Mouse (Mus musculus) frontal cortex, adult 2 months (tissue): Measurements from ENCODE around the gene Gmnn. TPM values are rescaled to one million over a fixed set of nuclear protein-coding genes. Genes with fewer than 3 reads are reported as not detected.
A peak's percentile ranks its signal among the peaks of the same experiment; 100 is the strongest.

ENCODE experiments used
- DNase-seq, 2 experiments: peaks; one replicate each; pipeline ENCODE4 v3.0.0; 2022; ENCODE audit warnings: low spot score in 1 of 2; ENCODE audit errors: extremely low spot score in 1 of 2
- polyA plus RNA-seq: library from polyadenylated mRNA; depleted of rRNA; stranded (reverse); fragments of >200 nt; gene quantifications from 2 replicates; pipeline ENCODE4 v1.2.3, GENCODE M21; 2012

Gmnn gene
- polyA plus RNA-seq, 1 experiment, result 8.1 TPM

DNA sequence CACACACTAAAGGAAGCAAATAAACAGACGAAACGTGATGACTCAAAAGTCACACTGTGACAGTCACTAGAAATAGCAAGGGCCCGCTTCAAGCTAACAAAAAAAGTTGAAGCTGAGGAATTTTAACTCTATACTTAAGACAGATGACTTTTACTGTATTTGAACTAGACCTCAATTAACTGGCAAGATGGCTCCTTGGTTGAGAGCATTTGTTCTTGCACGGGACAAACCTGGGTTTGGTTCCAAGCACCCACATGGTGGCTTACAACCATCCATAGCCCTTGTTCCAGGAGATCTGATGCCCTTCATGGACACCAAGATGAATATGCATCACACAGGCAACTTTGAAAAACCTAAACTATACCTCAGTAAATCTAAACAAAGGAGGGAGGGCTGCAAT is 531 bp upstream of the Gmnn start:
- no peak for DNase-seq

GRCm38 (mm10) chr13:24761083-24761402 is 680 bp downstream of the Gmnn start:
- no peak for DNase-seq

DNA sequence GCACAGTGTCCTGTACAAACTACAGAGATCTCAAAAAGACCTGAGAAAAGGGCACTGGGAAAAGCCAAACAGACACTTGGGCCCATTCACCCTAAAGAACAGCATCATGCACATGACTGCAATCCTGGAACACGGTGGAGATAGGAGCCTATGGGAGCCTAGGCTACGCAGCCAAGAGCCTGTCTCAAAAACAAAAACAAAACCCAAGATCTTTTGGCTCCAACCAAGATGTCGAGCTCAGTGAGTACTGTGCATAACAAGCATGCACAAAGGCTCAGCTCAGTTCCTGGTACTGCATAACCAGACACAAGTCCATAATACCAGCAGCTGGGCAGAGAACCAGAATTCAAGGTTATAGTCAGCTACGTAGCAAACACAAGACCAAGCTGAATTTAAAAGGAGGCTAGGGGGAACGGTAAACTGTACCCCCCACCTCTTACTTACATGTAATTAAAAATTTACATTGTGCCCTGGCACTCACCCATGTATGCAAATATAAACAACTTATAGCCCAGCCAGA is 1.3 kb downstream of the Gmnn start:
- no peak for DNase-seq

DNA sequence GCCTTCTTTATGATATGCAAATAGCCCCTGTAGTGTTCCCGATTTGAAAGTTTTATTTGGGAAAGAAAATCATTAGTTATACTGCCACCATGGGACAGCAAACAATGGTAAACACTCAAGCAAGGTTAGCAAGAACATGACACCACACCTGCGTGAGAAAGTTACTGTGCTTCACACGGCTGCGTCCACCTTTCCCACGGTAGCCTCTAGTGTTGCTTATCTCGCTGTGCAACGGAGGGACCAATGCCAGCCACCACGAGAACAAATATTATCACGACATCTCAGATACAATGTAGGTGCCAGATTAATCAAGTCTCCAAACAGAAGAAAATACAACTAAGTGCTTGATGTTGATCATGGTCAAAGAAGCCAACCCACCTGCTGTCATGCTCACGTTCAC is 2.3 kb downstream of the Gmnn start:
- DNase-seq, result no peak

DNA sequence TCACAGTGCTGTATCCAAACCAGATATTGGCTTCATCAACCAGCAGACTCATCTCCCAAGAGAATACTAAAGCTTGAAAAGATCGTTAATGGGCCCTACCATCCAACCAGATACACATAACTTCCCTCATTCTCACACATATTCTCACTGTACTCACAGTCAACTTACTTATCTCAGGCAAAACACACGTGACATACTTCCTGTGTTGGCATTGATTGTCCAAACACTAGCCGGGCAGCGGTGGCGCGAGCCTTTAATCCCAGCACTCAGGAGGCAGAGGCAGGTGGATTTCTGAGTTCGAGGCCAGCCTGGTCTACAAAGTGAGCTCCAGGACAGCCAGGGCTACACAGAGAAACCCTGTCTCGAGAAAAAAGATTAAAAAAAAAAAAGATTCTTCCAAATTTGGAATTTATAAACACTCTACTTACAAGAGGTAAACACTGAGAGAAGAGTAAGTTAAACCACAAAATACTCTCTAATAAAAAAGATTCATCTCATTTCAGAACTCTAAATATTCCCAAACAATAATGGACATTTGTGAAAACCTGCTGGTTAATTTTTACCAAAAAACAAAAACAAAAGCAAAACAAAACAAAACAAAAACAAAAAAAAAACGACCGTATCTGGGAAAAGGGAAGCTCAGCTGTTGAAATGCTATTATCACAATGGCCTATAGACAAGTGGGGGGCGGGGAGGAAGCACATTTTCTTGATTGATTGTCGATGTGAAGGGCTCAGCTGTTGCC is 3.7 kb downstream of the Gmnn start:
- DNase-seq, result no peak

- no peak for DNase-seq
Measured at GRCm38 (mm10) chr13:24756756-24757155, 5.0 kb downstream of the Gmnn start.

DNA sequence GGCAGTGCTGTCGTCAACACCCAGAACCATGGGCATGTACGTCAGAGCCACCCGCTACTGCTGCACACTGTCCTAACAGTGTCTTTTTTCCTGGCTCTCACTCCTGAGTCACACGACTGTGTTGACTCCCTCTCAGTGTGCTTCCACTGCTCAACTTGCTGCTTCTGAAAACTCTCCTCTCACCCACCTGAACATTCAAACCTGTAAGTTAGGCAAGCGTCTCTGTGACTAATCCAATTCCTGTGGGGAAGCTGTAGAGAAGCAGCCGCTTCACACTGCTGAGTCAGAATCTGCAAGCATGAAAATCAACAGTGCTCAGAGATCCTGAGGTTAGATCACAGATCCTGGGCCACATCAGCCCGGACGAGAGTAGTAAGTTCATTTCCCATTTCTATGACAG is 10.3 kb downstream of the Gmnn start:
- peak in 1 of 2 experiments; percentile 49 for DNase-seq

DNA sequence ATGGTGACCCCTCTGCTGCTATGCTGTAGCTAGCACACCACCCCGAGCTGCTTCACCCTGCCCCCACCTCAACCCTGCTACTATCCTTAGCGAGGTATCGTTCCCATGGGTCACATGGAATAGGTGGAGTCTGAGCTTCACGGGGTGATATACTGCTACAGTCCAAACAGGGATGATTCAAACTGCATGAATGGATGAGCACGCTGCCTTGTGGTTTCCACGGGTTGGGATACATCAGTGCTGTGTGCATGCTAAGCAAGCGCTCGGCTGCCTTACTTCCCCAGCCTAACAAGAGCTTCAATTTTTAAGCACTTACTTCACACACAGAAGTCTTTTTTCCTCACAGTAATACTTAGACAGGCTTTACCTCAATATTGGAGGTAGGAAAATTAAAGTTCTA is 10.9 kb downstream of the Gmnn start:
- DNase-seq, result no peak

GRCm38 (mm10) chr13:24747823-24748222 is 13.9 kb downstream of the Gmnn start:
- DNase-seq, result no peak

GRCm38 (mm10) chr13:24741028-24741427 is 20.7 kb downstream of the Gmnn start, which contains the start of gene Armh2:
TSS of gene Armh2 (plus strand) at chr13:24741232.
- no peak for DNase-seq

DNA sequence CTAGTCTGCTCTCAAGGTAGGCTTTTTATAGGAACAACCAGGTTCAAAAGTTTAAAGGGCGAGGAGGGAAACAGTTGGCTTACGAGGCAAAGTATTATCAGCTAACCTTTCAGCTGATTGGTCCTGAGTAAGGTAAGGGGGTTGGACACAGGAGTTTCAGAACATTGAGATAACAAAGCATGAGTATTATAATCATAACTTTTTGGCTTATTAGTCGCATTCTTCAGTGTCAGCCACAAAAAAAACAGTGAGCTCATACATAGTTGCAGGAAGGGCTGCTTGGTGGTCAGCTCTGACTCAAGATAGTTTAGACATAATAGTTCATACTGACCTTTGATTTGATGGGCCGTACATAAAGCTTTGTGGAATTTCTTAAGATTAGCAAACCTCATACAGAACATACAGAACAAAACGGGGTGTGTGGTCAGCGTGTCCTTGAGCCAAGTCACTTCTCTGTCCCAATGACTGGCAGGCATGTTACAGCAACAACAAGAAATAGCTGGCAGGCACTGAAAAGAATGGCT is 26.1 kb downstream of the Gmnn start:
- no peak for DNase-seq

GRCm38 (mm10) chr13:24734502-24734901 is 27.2 kb downstream of the Gmnn start:
- DNase-seq, result no peak

DNA sequence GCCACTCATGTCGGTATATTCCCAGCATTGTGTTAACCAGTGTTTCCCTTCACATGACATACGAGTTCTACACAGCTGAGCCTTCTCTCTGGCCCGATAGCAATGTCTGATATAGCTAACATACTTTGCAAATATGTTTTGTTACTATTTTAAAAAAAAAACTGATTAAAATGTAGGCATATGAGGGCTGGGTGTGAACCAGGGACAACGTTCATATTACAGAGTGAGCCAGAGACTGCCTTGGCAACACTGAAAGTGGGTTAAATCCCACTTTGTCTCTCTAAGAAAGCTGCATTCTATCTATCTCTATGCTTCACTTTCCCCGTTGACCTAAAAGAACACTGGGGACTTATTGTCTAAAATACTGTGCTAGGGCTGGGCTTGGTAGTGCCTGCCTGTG is 32.6 kb downstream of the Gmnn start:
- no peak for DNase-seq

DNA sequence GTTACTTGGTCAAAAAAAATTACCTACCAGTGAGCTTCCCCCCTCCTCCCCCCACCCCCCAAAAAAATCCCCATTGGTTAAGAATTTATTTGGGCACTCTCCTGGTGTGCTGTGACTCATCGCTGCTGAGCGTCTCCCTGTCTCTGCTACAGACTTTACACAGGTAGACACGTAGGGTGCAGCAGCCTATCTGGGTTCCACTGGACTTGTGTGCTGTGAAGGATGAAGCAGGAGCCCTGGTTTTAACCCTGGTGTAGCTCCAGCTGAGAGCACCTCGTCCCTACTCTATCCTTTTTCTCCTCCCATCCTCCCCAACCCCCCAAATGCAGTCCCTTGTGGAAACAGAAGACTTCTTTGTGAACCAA is 37.3 kb downstream of the Gmnn start:
- DNase-seq, result no peak

GRCm38 (mm10) chr13:24723699-24724394 is 37.9 kb downstream of the Gmnn start:
- DNase-seq, result no peak

DNA sequence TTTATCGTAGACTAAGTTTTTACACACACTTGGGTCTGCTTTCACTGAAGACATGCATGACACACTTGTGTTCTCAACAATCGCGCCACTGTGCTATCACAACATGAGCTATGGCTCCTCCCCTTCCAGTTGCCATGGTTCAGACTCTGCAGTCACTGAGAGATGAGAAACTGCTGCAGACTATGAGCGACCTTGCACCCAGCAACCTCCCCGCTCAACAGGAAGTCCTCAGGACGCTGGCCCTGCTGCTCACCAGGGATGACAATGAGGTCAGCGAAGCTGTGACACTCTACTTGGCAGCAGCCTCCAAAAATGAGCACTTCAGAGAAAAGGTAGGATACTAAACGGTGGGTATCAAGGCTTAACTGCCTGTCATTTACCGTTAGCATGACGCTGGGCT is 40.2 kb downstream of the Gmnn start:
- no peak for DNase-seq

- no peak for DNase-seq
Measured at GRCm38 (mm10) chr13:24717677-24718076, 44.0 kb downstream of the Gmnn start.

DNA sequence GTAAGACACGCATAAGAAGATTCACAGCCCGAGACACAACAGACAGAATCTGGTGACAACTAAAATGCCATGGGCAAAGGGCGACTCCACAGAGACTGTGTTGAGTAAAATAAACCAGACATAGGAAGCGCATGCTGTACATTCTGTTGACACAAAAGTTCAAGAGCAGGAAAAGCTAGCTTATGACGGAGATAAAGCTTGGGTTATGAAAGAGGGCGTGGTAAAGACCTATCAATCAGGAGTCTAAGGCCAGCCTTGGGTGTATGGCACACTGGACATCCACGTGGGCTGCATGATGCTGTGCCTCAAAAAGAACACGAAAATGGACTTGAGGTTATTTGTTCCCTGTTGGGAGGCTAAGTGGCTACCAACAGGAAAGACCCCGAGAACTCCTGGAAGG is 45.3 kb downstream of the Gmnn start:
- no peak for DNase-seq

GRCm38 (mm10) chr13:24715601-24716000 is 46.1 kb downstream of the Gmnn start:
- no peak for DNase-seq

GRCm38 (mm10) chr13:24714360-24714885 is 47.3 kb downstream of the Gmnn start:
- DNase-seq, result no peak

GRCm38 (mm10) chr13:24713434-24714000 is 48.2 kb downstream of the Gmnn start:
- peak; percentile 75 to 98 for DNase-seq
